Mouse (Mus musculus) layer of hippocampus, postnatal 10 days (tissue): ENCODE data around the gene Slc25a3. TPM values are rescaled to one million over a fixed set of nuclear protein-coding genes. Genes with fewer than 3 reads are reported as not detected.

ENCODE experiments used
- DNase-seq, 2 experiments: peaks; one replicate each; pipeline ENCODE4 v3.0.0; 2021; ENCODE audit warnings: low spot score in 2 of 2
- long read RNA-seq: library from polyadenylated mRNA; stranded (forward); transcript quantifications from one replicate; pipeline ENCODE4 v2.0.0, GENCODE M21; 2023
- total RNA-seq, 2 experiments: library from RNA; stranded (reverse); gene quantifications; 2 replicates each; pipeline ENCODE4 v1.2.3; 2021

Slc25a3 gene
- 100 to 1,000 TPM; 544 to 545 TPM for total RNA-seq
- long read RNA-seq, transcript Slc25a3-201 (8 exons, 1,612 nt) = major isoform, 832 of 989 reads
- long read RNA-seq, transcript Slc25a3-204 (5 exons, 891 nt) = minor isoform, 49 of 989 reads
- long read RNA-seq, transcript Slc25a3-203 (7 exons, 1,483 nt) = minor isoform, 12 of 989 reads
- long read RNA-seq, partial matches to known transcripts = 9 of 989 reads
- long read RNA-seq, other reads (novel, unspliced or antisense) = 87 of 989 reads

- peak; percentile 98 for DNase-seq
Observed at GRCm38 (mm10) chr10:91123828-91124822, at the start of gene Slc25a3. TSS of gene Slc25a3 (minus strand) at chr10:91124059.

GRCm38 (mm10) chr10:91172329-91173100 lies 48.7 kb upstream of the Slc25a3 start:
- DNase-seq = no peak

- peak; percentile 95 to 98 for DNase-seq
Observed at GRCm38 (mm10) chr10:91171455-91172328, 47.8 kb upstream of the Slc25a3 start.

- DNase-seq = no peak
Observed at GRCm38 (mm10) chr10:91171041-91171440, 47.2 kb upstream of the Slc25a3 start.

- peak; percentile 87 to 89 for DNase-seq
Observed at GRCm38 (mm10) chr10:91170143-91170941, 46.5 kb upstream of the Slc25a3 start.

- DNase-seq = no peak
Observed at GRCm38 (mm10) chr10:91169414-91170065, 45.7 kb upstream of the Slc25a3 start.

- DNase-seq = no peak
Observed at GRCm38 (mm10) chr10:91167352-91167751, 43.5 kb upstream of the Slc25a3 start.

- peak; percentile 50 to 56 for DNase-seq
Observed at GRCm38 (mm10) chr10:91166890-91167289, 43.0 kb upstream of the Slc25a3 start.

GRCm38 (mm10) chr10:91165850-91166249 lies 42.0 kb upstream of the Slc25a3 start:
- no peak for DNase-seq

GRCm38 (mm10) chr10:91164491-91164890 lies 40.6 kb upstream of the Slc25a3 start:
- DNase-seq = no peak

- DNase-seq = no peak
Observed at GRCm38 (mm10) chr10:91162511-91163163, 38.8 kb upstream of the Slc25a3 start.

GRCm38 (mm10) chr10:91162077-91162476 lies 38.2 kb upstream of the Slc25a3 start:
- no peak for DNase-seq

GRCm38 (mm10) chr10:91161006-91161405 lies 37.1 kb upstream of the Slc25a3 start:
- DNase-seq = no peak

- DNase-seq = no peak
Observed at GRCm38 (mm10) chr10:91158442-91158841, 34.6 kb upstream of the Slc25a3 start.

- no peak for DNase-seq
Observed at GRCm38 (mm10) chr10:91156338-91156737, 32.5 kb upstream of the Slc25a3 start.

GRCm38 (mm10) chr10:91153894-91154503 lies 30.1 kb upstream of the Slc25a3 start:
- no peak for DNase-seq

- no peak for DNase-seq
Observed at GRCm38 (mm10) chr10:91145413-91145812, 21.6 kb upstream of the Slc25a3 start.
